Mouse (Mus musculus): ENCODE data around the gene Nphs1. TPM values are rescaled to one million over a fixed set of nuclear protein-coding genes. Genes with fewer than 3 reads are reported as not detected.
A peak's percentile ranks its signal among the peaks of the same experiment; 100 is the strongest.

Gene Nphs1
- total RNA-seq, 2 experiments from 2014 or later: 0.79 to 1.1 TPM

GRCm38 (mm10) chr7:30533941-30534632 lies 76.0 kb downstream of the Nphs1 start:
- H3K27ac ChIP-seq: peak overlapping the region; percentile 89
- peak overlapping the region; percentile 70 for H3K4me3 ChIP-seq
- no peak for TF ChIP-seq CTCF (IDR thresholded peaks at IDR 0.05)
- intact Hi-C loops (cut with DNase I): loop anchor here (2.0 kb wide), 1 partner anchor 89 kb away; the partner anchor contains the start of gene Aplp1
- DNase-seq (ENCODE audit: extremely low spot score in 1 of 2, low spot score in 2 of 2): peak in 1 of 2 experiments; percentile 30

GRCm38 (mm10) chr7:30534633-30535577 lies 76.8 kb downstream of the Nphs1 start, which contains the start of gene Arhgap33:
TSS of gene Arhgap33 (minus strand) at chr7:30535060.
- intact Hi-C loops (cut with DNase I): no loop called here
- H3K4me3 ChIP-seq: peak within 1 kb of the TSS; percentile 70

More at GRCm38 (mm10) chr7:30534633-30535577, 76.8 kb downstream of the Nphs1 start, which contains the start of gene Arhgap33:
- peak within 1 kb of the TSS; percentile 89 for H3K27ac ChIP-seq
- peak; percentile 96 to 97 for DNase-seq (ENCODE audit: extremely low spot score in 1 of 2, low spot score in 2 of 2)
- TF ChIP-seq CTCF (IDR thresholded peaks at IDR 0.05): no peak; the same call in 1 of the 2 replicates

Other genes with a start within 250 kb of the Nphs1 start
- 10 to 100 TPM; 53.3 to 56.3 TPM for gene Polr2i, start 226.4 kb upstream of the Nphs1 start, total RNA-seq (2021)
- gene Tbcb, start 226.0 kb upstream of the Nphs1 start, total RNA-seq (2021): 100 to 1,000 TPM; 125 to 133 TPM
- gene Ovol3, start 222.6 kb upstream of the Nphs1 start, total RNA-seq (2021): not detected
- gene Thap8, start 178.2 kb upstream of the Nphs1 start, total RNA-seq (2021): not detected
- gene Wdr62, start 177.9 kb upstream of the Nphs1 start, total RNA-seq (2021): 1 to 10 TPM; 1.0 to 1.6 TPM
- 100 to 1,000 TPM; 488 to 492 TPM for gene Clip3, start 166.6 kb upstream of the Nphs1 start, total RNA-seq (2021)
- gene Alkbh6, start 149.6 kb upstream of the Nphs1 start, total RNA-seq (2021): 10 to 100 TPM; 65.7 to 71.4 TPM
- gene Syne4, start 143.5 kb upstream of the Nphs1 start, total RNA-seq (2021): 10 to 100 TPM in 1 of 2 experiments, 1 to 10 TPM in 1; 8.8 to 19.2 TPM
- gene E130208F15Rik, start 136.6 kb upstream of the Nphs1 start, total RNA-seq (2021): under 1 TPM in 1 of 2 experiments, not detected in 1; 0.66 TPM
- gene Sdhaf1, start 134.4 kb upstream of the Nphs1 start, total RNA-seq (2021): 1 to 10 TPM; 7.0 to 8.0 TPM
- 10 to 100 TPM; 33.0 to 36.4 TPM for gene Lrfn3, start 95.5 kb upstream of the Nphs1 start, total RNA-seq (2021)
- gene Tyrobp, start 44.6 kb upstream of the Nphs1 start, total RNA-seq (2021): 10 to 100 TPM; 25.9 to 26.6 TPM
- gene Hcst, start 38.5 kb upstream of the Nphs1 start, total RNA-seq (2021): 1 to 10 TPM in 1 of 2 experiments, not detected in 1; 3.1 TPM
- 1 to 10 TPM; 3.9 to 5.1 TPM for gene Nfkbid, start 36.6 kb upstream of the Nphs1 start, total RNA-seq (2021)
- 1,000 to 10,000 TPM; 1,205 to 1,260 TPM for gene Aplp1, start 12.8 kb upstream of the Nphs1 start, total RNA-seq (2021)
- gene Kirrel2, start 625 bp upstream of the Nphs1 start, total RNA-seq (2021): 10 to 100 TPM; 11.0 to 11.9 TPM
- gene Prodh2, start 35.3 kb downstream of the Nphs1 start, total RNA-seq (2021): not detected
- 100 to 1,000 TPM; 182 to 220 TPM for gene Arhgap33, start 76.7 kb downstream of the Nphs1 start, total RNA-seq (2021)
- 1 to 10 TPM; 4.4 to 5.0 TPM for gene Hspb6, start 93.9 kb downstream of the Nphs1 start, total RNA-seq (2021)
- gene Proser3, start 94.0 kb downstream of the Nphs1 start, total RNA-seq (2021): 1 to 10 TPM; 4.9 to 5.2 TPM
- 10 to 100 TPM; 42.9 to 43.2 TPM for gene Lin37, start 101.5 kb downstream of the Nphs1 start, total RNA-seq (2021)
- gene U2af1l4, start 105.0 kb downstream of the Nphs1 start, total RNA-seq (2021): 10 to 100 TPM; 67.4 to 74.4 TPM
- gene Gm49396, start 105.0 kb downstream of the Nphs1 start, total RNA-seq (2021): 1 to 10 TPM; 6.4 to 8.8 TPM
- 10 to 100 TPM; 84.9 to 93.8 TPM for gene Psenen, start 105.3 kb downstream of the Nphs1 start, total RNA-seq (2021)
- gene Igflr1, start 107.1 kb downstream of the Nphs1 start, total RNA-seq (2021): 1 to 10 TPM; 3.8 to 6.6 TPM
- 10 to 100 TPM; 53.4 to 57.4 TPM for gene Kmt2b, start 130.4 kb downstream of the Nphs1 start, total RNA-seq (2021)
- gene Zbtb32, start 140.6 kb downstream of the Nphs1 start, total RNA-seq (2021): not detected
- gene Upk1a, start 154.5 kb downstream of the Nphs1 start, total RNA-seq (2021): under 1 TPM; 0.48 to 0.96 TPM
- 100 to 1,000 TPM; 565 to 587 TPM for gene Cox6b1, start 167.8 kb downstream of the Nphs1 start, total RNA-seq (2021)
- not detected for gene Etv2, start 177.5 kb downstream of the Nphs1 start, total RNA-seq (2021)
- gene Rbm42, start 192.0 kb downstream of the Nphs1 start, total RNA-seq (2021): 10 to 100 TPM; 67.7 to 67.8 TPM
- gene Haus5, start 206.7 kb downstream of the Nphs1 start, total RNA-seq (2021): 1 to 10 TPM; 4.7 to 5.2 TPM
- gene Pmis2, start 213.3 kb downstream of the Nphs1 start, total RNA-seq (2021): not detected
- not detected for gene 2200002J24Rik, start 240.6 kb downstream of the Nphs1 start, total RNA-seq (2021)

All from left cerebral cortex, adult 2 months (tissue).